Mouse (Mus musculus) embryo, embryonic 10 days (tissue): ENCODE results near the gene Ano5.

Experiments
- DNase-seq: peaks from one replicate; pipeline ENCODE4 v3.0.0-alpha.2; 2015; ENCODE audit warnings: low spot score

Ano5 gene

DNA sequence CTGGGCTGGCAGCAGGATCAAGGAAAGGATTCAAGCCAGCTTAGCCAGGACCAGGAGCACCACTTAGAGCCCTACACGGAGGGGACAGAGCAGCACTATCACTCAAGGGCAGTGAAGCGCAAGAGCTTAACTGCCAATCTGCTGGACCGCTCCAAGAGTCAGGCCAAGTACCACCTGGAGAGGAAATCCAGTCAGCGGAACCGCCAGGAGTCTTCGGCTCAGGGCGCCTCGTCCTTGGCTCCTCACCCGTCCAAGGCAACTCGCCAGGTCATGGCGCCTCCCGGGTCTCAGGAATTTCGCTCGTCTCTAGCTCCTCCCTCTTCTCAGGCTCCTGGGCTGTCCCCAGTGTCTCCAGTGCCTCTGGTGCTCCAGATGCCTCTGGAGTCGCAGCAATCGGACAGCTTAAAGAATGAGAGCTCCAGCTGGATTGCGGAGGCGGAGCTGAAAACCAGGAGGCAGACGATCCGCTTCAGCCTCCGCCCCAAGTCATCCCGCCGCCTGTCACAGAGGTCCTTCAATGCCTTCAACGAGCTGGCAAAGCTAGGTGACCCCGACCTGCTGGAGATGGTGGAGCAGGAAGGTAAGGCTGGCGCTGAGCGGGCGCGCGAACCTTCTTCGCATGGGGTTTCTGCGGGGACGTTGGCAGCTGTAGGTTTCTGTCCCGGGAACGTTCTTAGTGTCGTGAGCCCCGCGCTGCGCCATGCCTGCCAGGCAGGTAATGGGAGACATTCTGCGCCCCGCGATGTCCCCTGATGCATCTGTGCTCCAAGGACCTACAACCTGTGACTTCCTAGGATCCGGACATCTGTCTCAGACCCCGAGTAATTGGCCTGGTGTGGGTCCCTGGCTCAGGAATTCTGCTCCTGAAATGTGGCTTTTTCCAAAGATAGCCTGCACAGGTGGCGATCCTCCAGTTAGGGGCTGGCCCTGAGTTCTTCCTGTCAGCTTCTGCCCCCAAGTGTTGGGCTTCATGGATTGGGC, at the start of gene Ano5:
TSS of gene Ano5 (plus strand) at position 359 of the 981 bp plus-strand sequence.
- peak; percentile 74 for DNase-seq

DNA sequence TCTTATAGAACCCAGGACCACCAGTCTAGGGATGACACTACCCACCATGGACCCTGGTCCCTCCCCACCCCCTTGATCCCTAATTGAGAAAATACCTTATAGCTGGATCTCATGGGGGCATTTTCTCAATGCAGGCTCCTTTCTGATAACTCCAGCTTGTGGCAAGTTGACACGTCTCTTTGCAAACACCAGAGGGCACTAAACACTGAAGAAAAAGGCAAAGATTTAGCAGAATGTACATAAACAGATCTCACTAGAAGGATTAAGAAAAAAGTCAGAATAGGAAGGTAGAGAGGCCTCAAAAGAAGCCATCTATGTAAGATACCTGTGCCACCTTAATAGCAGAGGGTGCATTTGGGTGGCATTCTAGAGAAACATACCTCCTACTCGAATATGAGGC, 11.4 kb upstream of the Ano5 start:
- DNase-seq, result peak; percentile 38

DNA sequence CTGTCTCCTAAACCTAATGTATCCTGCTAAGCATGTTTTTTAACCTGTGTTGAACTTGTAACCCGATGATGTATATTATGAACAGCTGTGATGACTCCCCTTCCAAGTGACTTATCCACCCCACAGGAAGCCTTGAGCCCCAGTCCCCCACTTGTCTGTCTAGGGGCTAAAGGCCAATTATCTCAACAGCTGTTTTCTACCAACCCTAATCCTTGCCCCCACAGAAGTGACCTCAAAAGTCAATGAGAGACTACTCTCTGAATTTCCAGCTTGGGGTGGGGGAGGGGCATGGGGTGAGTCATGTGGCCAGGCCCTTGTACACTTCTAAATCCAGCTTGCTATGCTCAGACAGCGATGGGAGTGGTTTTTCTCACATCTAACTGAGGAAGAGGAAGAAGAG, 6.9 kb upstream of the Ano5 start:
- peak; percentile 6 for DNase-seq

- DNase-seq, result no peak
These were observed 682 bp upstream of the Ano5 start for GRCm38 (mm10) chr7:51510147-51510546.

GRCm38 (mm10) chr7:51539344-51539743, 28.5 kb downstream of the Ano5 start:
- no peak for DNase-seq

GRCm38 (mm10) chr7:51540736-51541135, 29.9 kb downstream of the Ano5 start:
- DNase-seq, result peak; percentile 54

- no peak for DNase-seq
These were observed 89.2 kb downstream of the Ano5 start for GRCm38 (mm10) chr7:51600021-51600420.

DNA sequence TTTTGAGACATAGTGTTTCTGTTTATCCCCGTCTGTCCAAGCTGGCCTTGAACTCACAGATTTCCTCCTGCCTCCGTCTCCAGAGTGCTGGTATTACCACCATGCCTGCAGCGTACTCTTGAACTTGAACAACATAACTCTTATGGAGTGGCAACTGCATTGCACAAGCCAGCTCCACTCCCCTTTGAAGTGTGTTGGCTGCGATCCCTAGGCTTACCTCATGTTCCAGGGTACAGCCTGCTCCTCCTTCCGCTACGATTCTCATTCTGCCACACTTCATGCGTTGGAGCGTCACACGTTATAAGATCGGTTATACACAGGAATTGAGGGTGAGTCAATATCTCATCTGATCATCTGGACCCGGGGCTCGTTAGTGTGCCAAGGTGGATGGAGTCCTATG, 92.9 kb downstream of the Ano5 start:
- no peak for DNase-seq

DNA sequence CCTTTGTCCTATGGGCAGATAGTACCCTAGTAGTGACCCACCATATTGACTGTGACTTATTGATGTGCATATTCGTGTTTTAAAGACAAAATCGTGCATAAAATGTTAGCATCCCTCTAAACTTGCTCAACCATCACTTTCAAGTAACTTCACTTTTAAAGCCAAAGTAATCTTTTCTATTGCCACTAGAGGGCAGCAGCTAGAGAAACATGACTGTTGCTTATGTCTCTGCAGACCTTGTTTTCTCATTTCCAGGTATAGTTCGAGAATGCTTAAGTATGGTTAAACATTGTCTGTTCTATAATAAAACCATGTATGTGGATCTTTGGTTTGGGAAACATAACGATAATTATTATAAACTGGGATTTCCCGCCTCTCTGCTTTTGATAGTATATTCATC, 103.6 kb downstream of the Ano5 start:
- DNase-seq, result peak; percentile 57

GRCm38 (mm10) chr7:51617941-51618340, 107.1 kb downstream of the Ano5 start:
- peak; percentile 44 for DNase-seq

- no peak for DNase-seq
These were observed 107.6 kb downstream of the Ano5 start for GRCm38 (mm10) chr7:51618412-51618811.

- DNase-seq, result no peak
These were observed 109.1 kb downstream of the Ano5 start for GRCm38 (mm10) chr7:51619977-51620376.

GRCm38 (mm10) chr7:51621694-51622145, 110.9 kb downstream of the Ano5 start, which contains the start of gene Slc17a6:
TSS of gene Slc17a6 (plus strand) at chr7:51622006.
- peak; percentile 95 for DNase-seq

DNA sequence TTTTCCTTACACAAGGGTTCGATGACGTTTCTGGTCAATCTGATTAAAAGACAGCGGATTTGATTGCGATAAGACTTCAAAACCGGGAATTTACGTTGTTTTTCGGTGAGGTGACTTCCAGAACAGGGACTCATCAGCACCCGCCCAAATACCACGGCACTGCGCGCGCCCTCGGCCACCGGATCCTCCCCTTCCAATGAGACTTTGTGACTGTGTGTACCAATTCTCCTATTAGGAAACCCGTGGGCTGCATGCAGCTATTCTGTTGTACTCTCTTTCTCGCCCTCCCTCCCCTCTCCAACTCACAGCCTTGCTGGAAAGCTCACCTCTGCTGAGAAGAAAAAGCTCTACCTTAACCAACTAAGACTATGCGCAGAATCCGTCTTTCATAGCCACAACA, 111.4 kb downstream of the Ano5 start:
- DNase-seq, result no peak

- DNase-seq, result no peak
These were observed 111.8 kb downstream of the Ano5 start for GRCm38 (mm10) chr7:51622666-51623065.

DNA sequence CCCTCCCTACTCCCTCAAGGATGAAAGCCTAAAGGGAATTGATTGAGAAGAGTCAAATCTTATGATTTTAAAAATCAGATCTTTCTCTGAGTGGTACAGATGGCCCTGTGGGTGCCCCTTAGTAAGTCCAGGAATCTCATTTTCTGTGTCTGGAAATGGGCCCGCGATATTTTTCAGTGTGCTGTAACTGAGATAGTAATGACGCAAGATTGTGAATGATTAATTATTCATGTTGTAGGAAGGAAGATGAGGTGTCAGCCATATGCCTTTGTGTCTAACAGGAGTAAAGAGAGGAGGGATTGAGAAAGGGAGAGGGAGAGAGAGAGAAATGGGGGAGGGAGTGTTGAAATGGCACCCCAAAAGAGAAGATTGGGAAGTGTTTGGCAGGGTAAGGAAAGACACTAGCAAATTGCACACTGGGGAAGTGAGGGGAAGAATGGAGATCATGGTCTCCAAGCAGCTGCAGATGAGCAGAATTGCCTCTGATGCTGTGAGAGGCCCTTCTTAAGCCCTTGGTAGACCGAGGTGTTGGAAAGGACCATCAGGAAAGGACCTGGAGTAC, 113.6 kb downstream of the Ano5 start:
- no peak for DNase-seq

- peak; percentile 50 for DNase-seq
These were observed 114.3 kb downstream of the Ano5 start for GRCm38 (mm10) chr7:51625161-51625560.

DNA sequence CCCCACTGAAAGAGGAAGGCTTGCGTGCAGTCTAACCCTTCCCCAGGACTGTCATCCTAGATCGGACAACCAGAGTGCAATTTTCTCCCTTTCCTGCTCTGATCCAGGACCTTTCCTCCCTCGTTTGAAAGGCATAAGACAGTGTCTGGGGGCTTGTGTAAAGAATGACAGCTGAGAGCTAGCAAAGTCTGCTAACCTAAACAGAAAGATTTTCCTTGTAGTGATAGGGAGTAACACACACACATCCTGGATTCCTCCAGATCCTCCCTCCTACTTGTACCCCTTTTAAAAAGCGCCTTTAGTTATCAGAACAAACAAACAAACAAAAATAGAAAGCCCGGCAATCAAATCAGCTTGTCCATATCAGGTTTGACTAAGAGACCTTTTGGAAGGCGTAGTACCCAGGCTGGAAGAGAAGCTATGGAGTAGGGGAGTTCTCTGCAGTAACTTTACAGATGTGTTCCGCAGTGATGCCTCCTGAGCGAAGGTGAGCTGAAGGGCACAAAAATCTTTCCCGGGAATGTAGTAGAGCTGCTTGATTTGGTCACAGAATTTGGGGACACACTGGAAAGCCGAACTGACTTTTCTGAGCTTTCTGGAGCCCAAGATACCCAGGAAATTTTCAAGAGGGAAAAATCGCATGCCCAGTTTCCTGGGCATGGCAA, 114.9 kb downstream of the Ano5 start:
- DNase-seq, result no peak

DNA sequence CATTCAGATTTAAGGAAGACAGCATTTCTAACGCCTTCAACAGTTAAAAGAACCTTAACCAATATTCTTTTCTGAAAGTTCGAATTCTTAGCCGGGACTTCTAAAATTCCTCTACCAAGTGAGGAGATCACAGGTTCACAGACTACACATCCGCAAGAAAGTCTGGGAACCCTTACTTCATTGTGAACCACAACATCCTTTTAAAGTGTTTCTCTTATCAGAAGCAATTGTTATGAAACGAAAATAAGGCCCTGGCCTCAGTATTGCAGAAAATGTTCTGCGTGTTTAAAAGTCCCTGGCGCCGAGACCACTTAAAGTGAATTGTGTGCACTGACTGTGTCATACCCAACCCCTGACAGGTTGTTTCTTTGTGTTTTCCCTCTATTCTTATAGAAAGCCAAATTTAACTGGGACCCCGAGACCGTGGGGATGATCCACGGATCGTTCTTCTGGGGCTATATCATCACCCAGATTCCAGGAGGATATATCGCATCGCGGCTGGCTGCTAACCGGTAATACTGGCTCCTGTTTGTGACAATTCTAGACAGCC, 115.7 kb downstream of the Ano5 start:
- DNase-seq, result no peak

DNA sequence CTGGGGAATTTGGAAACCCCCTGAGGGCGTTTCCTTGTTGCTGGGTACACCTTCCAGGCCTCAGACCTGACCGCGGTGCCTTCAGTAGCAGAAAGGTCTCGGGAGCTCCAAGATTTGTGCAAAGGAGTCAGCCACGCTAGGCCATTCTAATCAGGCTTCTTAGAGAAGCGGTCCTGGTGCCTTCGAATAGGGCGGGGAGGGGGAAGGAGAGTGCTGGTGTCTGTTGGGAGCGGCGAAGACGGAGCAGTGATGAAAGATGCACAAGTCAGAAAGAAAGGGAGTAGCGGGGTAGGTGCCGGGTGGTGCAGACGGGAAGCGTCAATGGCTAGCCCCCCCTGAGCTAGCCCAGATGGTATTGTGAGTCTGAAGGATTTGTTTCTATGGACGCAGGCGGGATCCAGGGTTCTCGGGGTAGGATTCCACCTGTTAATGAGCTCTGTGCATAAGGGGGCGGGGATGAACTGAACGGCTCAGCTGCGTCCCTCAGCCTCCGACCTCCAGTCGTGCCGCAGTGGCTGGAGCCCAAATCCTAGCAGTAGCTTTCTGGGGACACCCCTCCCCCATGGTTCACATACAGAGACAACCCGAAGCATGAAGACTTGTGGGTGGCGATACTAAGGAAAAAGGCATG, 116.3 kb downstream of the Ano5 start:
- DNase-seq, result peak; percentile 61

DNA sequence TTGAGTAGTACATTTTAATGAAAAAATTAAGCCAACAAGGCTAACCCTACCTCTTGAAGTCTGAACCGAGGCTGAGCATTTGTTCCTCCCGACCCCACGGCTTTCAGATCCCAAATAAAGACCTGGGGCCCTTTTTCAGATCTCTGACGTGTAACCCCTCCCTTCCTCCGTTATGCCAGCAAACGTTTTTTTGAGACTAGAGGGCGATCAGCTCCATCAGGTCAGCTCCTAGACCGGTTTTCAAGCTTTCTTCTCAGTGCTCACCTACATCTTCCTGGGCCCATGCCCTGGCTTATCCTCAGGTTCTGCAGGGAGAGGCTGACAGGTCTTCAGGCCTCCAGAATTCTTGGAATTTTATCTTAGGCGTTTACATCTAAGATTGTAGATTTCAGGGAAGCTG, 116.8 kb downstream of the Ano5 start:
- no peak for DNase-seq

- DNase-seq, result peak; percentile 18
These were observed 117.5 kb downstream of the Ano5 start for GRCm38 (mm10) chr7:51628349-51628748.
